Mouse (Mus musculus) midbrain, embryonic 14.5 days (tissue): ENCODE measurements around the gene Stk40. TPM values are rescaled to one million over a fixed set of nuclear protein-coding genes. Genes with fewer than 3 reads are reported as not detected.
"Not testable (repeated sequence)": the region's sequence is repeated elsewhere in the genome, so short reads cannot be mapped to it uniquely, and the experiment has no call there.

ENCODE experiments used
- ATAC-seq: fragments of 200-750 bp; cut with Nextera tagmentation; 2 replicates; pipeline ENCODE4 v1.8.0; 2017; ENCODE audit warnings: moderate number of reproducible peaks, moderate library complexity; ENCODE audit not compliant: low FRiP score, low TSS enrichment
- DNase-seq: peaks from one replicate; pipeline ENCODE4 v3.0.0-alpha.2; 2015
- H3K27ac ChIP-seq: fragments of 300-500 bp; sonication (generic); replicated peaks from 2 replicates; pipeline ENCODE4 v1.5.1; 2014; ENCODE audit warnings: mild to moderate bottlenecking, low read depth, low read length, moderate library complexity
- H3K27me3 ChIP-seq: fragments of 300-500 bp; sonication (generic); 2 replicates; pipeline ENCODE4 v1.6.1; 2014; ENCODE audit warnings: low read length, control low read depth, mixed read lengths; ENCODE audit not compliant: control insufficient read depth, insufficient read depth
- H3K36me3 ChIP-seq: fragments of 300-500 bp; sonication (generic); 2 replicates; pipeline ENCODE4 v1.6.1; 2014; ENCODE audit warnings: low read length, control low read depth; ENCODE audit not compliant: control insufficient read depth, insufficient read depth
- H3K4me1 ChIP-seq: fragments of 300-500 bp; sonication (generic); 2 replicates; pipeline ENCODE4 v1.6.1; 2014; ENCODE audit warnings: mild to moderate bottlenecking, antibody characterized with exemption, low read length, control low read depth; ENCODE audit not compliant: control insufficient read depth, insufficient read depth
- H3K4me2 ChIP-seq: fragments of 300-500 bp; sonication (generic); 2 replicates; pipeline ENCODE4 v1.6.1; 2014; ENCODE audit warnings: mild to moderate bottlenecking, low read length, moderate library complexity
- H3K4me3 ChIP-seq: fragments of 300-500 bp; sonication (generic); replicated peaks from 2 replicates; pipeline ENCODE4 v1.5.1; 2014; ENCODE audit warnings: low read depth, low read length
- H3K9ac ChIP-seq: fragments of 300-500 bp; sonication (generic); replicated peaks from 2 replicates; pipeline ENCODE4 v1.6.1; 2014; ENCODE audit warnings: mild to moderate bottlenecking, low read length, moderate library complexity
- H3K9me3 ChIP-seq: fragments of 300-500 bp; sonication (generic); 2 replicates; pipeline ENCODE4 v1.6.1; 2016; ENCODE audit warnings: low read length, control low read depth, mixed read lengths; ENCODE audit not compliant: control insufficient read depth
- WGBS: fragments of 180-500 bp; shearing (Covaris S2); extraction: QIAGEN DNeasy Blood & Tissue Kit; methylation state at CpG from one replicate; pipeline ENCODE4 v1.1.7; 2014; 5-methylcytosine and 5-hydroxymethylcytosine counted together
- polyA plus RNA-seq: library from polyadenylated mRNA; unstranded; fragments of >200 nt; fragmentation: Nextera tagmentation; extraction: Ambion mirVana; gene quantifications from 2 replicates; pipeline ENCODE4 v1.2.1, GENCODE M21; 2014

The Stk40 gene
- polyA plus RNA-seq, 1 experiment from 2014 or later: 29.4 TPM

DNA sequence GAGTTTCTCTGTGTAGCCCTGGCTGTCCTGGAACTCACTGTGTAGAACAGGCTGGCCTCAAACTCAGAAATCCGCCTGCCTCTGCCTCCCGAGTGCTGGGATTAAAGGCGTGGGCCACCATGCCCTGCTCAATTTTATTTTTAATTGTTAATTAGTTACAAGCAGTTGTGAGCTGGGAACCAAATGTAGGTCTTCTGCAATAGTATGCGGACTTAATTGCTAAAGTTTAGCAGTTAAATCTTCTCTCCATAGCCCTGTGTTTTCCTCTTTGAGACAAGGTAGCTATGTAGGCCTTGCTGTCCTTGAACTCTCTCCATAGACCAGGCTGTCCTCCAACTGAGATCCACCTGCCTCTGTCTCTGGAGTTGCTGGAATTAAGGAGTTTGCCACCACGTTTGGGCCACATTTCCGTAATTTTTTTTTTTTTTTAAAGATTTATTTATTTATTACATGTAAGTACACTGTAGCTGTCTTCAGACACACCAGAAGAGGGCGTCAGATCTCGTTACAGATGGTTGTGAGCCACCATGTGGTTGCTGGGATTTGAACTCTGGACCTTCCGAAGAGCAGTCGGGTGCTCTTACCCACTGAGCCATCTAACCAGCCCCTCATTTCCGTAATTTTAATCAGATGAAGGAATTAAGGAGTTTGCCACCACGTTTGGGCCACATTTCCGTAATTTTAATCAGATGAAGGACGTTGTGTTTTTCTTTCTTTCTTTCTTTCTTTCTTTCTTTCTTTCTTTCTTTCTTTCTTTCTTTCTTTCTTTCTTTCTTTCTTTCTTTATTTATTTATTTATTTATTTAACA is 7.9 kb upstream of the Stk40 start:
- DNase-seq, H3K27me3 ChIP-seq, H3K4me1 ChIP-seq, H3K36me3 ChIP-seq, H3K9ac ChIP-seq, H3K9me3 ChIP-seq, ATAC-seq: not testable (repeated sequence)
- H3K4me2 ChIP-seq: peak overlapping the region; percentile 65
- peak overlapping the region; percentile 79; the same call in 1 of the 2 replicates for H3K27ac ChIP-seq
- 56% methylated on average over 14 of the region's 14 CpGs for WGBS
- peak overlapping the region; percentile 49; the same call in 1 of the 2 replicates for H3K4me3 ChIP-seq

DNA sequence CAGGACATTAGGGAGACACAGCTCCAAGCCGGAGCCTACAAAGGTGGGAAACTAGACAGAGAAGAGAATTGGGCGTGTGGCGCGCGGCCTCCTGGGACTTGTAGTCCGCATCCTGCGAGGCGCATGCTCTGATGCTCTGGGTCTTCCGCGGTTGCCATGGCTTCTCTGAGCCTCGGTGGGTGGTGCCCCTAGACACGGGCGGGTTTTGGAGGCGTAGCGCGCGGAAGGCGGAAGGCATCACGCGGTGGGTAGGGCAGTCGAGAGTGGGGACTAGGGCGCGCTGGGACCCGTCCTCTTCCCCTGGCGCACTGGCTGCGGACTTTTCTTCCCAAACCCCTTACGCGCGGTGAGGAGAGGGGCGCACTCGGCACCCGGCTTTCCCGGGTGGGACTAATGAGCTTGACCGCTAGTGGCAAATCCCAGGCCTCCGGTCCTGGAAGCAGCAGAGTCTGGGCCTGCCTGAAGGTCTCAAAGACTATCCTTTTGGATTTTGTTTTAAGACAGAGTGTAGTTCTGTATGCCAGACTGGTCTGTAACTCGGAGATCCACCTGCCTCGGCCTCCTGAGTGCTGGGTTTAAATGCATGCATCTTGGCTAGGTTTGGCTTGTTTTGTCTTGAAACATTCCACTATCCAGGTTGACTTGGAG is 7.2 kb upstream of the Stk40 start, which contains the start of gene Lsm10:
TSS of gene Lsm10 (plus strand) at position 160 of the 648 bp plus-strand sequence.
- Histone ChIP-seq H3K4me3 (peak within 1 kb of the TSS; percentile 49), H3K27ac (peak within 1 kb of the TSS; percentile 79), H3K9me3 (no peaks in the 10 kb centered on the region), H3K4me1 (peaks cover 6% of the 10 kb centered on the region; the same call in 1 of the 2 replicates), H3K36me3 (no peaks in the 10 kb centered on the region), H3K27me3 (no peaks in the 10 kb centered on the region), H3K9ac (peak within 1 kb of the TSS; percentile 63), H3K4me2 (peak within 1 kb of the TSS; percentile 65)
- DNase-seq (peak; percentile 98), ATAC-seq (peak; percentile 97)
- 3% methylated on average over 36 of the region's 37 CpGs for WGBS

DNA sequence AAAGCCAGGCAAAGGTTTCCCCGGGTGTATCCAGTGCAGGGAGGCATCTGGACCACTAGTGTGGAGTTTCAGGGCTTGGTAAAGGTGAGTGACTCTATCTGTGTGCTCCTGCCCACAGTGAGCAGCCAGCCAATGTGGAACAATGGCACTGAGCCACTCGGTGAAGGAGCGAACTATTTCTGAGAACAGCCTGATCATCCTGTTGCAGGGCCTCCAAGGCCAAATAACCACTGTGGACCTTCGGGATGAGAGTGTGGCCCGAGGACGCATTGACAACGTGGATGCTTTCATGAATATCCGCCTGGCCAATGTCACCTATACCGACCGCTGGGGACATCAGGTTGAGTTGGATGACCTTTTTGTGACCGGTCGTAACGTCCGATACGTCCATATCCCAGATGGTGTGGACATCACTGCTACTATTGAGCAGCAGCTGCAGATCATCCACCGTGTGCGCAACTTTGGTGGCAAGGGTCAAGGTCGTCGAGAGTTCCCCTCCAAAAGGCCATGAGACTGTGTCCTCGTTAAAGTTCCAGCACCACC is 6.0 kb upstream of the Stk40 start:
- Histone ChIP-seq H3K27ac (no peak overlapping the region), H3K4me1 (peaks cover 11% of the 10 kb centered on the region), H3K36me3 (no peaks in the 10 kb centered on the region), H3K27me3 (no peaks in the 10 kb centered on the region), H3K9ac (no peak overlapping the region), H3K4me2 (no peak overlapping the region), H3K4me3 (no peak overlapping the region), H3K9me3 (no peaks in the 10 kb centered on the region)
- WGBS: 96% methylated on average over 20 of the region's 20 CpGs
- DNase-seq (no peak), ATAC-seq (no peak)

- Histone ChIP-seq H3K4me3 (no peak overlapping the region), H3K9ac (no peak overlapping the region), H3K9me3 (no peaks in the 10 kb centered on the region), H3K27ac (no peak overlapping the region), H3K4me2 (no peak overlapping the region), H3K4me1 (peaks cover 17% of the 10 kb centered on the region), H3K36me3 (no peaks in the 10 kb centered on the region), H3K27me3 (no peaks in the 10 kb centered on the region)
- no peak for ATAC-seq
- DNase-seq: no peak
- 94% methylated on average over 3 of the region's 3 CpGs for WGBS
Observed at GRCm38 (mm10) chr4:126099365-126099764, 4.4 kb upstream of the Stk40 start.

- Histone ChIP-seq H3K4me2 (no peak overlapping the region), H3K4me3 (no peak overlapping the region), H3K9me3 (no peaks in the 10 kb centered on the region), H3K9ac (no peak overlapping the region), H3K4me1 (peaks cover 31% of the 10 kb centered on the region), H3K36me3 (no peaks in the 10 kb centered on the region), H3K27me3 (no peaks in the 10 kb centered on the region), H3K27ac (no peak overlapping the region)
- ATAC-seq (no peak), DNase-seq (no peak)
- 85% methylated on average over 3 of the region's 3 CpGs for WGBS
Observed at GRCm38 (mm10) chr4:126100764-126101163, 3.0 kb upstream of the Stk40 start.

DNA sequence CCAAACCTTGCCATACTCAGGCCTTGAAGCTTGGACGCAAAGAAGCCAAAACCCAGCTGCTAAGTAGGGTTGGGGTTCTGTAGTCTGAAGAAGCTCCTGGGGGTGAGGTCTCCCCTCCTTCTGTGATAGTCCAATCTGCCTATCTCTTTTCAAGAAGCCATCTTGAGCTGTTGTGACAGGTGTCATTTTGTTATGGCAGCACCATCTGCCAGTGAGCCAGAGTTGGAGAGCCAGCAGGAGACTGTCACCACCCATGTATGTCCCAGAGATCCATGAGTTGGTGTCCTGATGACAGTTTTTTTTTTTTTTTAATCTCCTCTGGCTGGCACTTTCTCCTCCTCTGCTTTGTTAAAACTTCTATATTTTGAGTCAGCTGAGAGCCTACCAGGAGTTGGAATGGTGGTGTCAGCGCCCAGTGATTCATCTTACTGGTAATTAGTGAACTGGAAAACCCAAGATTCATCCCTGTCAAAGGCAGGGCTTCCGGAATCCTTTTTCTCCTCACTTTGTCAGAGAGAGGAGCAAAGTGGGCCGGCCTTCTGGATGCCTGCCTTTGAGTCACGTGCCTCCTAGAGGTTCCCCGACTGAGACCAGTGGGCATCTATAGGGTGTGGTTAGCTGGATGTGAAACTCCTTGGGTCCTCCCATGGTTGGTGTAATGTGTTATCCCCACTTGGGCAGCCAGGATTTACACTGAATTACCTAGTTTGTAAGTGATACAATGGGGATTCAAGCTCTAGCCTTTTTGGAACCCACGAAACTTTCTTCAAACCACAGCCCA is 1.5 kb upstream of the Stk40 start:
- Histone ChIP-seq H3K36me3 (no peaks in the 10 kb centered on the region), H3K4me2 (peak overlapping the region; percentile 96), H3K27ac (peak overlapping the region; percentile 83), H3K9me3 (no peaks in the 10 kb centered on the region), H3K9ac (peak overlapping the region; percentile 32; the same call in 1 of the 2 replicates), H3K4me1 (peaks cover 37% of the 10 kb centered on the region), H3K4me3 (peak overlapping the region; percentile 91), H3K27me3 (no peaks in the 10 kb centered on the region)
- DNase-seq: no peak
- no peak for ATAC-seq
- WGBS: 43% methylated on average over 7 of the region's 7 CpGs

GRCm38 (mm10) chr4:126103057-126103581 is 638 bp upstream of the Stk40 start:
- peak; percentile 59 for ATAC-seq
- H3K9me3 ChIP-seq: no peaks in the 10 kb centered on the region
- WGBS: under 1% methylated on average over 15 of the region's 15 CpGs
- H3K27me3 ChIP-seq: no peaks in the 10 kb centered on the region
- peak overlapping the region; percentile 91 for H3K4me3 ChIP-seq
- H3K27ac ChIP-seq: peak overlapping the region; percentile 83
- no peaks in the 10 kb centered on the region for H3K36me3 ChIP-seq
- DNase-seq: peak; percentile 71
- H3K4me2 ChIP-seq: peak overlapping the region; percentile 96
- peak overlapping the region; percentile 32 for H3K9ac ChIP-seq
- H3K4me1 ChIP-seq: peaks cover 43% of the 10 kb centered on the region
